Mouse (Mus musculus): ENCODE measurements at regions not wholly inside any gene's neighbourhood (a gene's known extent, or its start where the extent isn't known, plus 50 kb on each side); places are given as distances from the start of the nearest gene placed in this dataset.

DNA sequence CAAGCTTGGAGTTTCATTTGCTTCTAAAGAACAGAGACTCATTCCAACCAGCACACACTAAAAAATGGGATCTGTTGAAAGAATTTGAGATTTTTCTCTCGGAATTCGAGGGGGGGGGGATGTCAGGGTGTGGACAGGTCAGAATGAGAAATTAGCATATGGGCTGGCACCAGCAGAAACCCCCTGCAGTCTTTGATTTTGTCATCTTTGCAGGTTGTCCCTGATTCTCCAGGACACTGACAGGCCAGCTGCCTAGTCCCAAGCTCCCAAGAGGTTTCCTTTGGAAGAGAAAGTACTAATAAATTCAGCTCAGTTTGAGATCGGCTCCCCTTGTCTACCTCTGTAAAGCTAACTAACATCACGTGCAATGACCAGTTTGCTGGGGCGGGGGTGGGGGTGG is 224.9 kb downstream of the Cog6 start:
- Histone ChIP-seq H3K27ac (replicated peaks) (no peak overlapping the region), H3K4me1 (no peaks in the 10 kb centered on the region), H3K27me3 (replicated peaks; ENCODE audit: low read depth, poor library complexity, severe bottlenecking) (no peaks in the 10 kb centered on the region), H3K4me3 (no peak overlapping the region), H3K9me3 (no peaks in the 10 kb centered on the region), H3K36me3 (replicated peaks) (no peaks in the 10 kb centered on the region)
- no peak for DNase-seq (ENCODE audit: low spot score)
- 52% methylated on average over 5 of the region's 5 CpGs for WGBS

DNA sequence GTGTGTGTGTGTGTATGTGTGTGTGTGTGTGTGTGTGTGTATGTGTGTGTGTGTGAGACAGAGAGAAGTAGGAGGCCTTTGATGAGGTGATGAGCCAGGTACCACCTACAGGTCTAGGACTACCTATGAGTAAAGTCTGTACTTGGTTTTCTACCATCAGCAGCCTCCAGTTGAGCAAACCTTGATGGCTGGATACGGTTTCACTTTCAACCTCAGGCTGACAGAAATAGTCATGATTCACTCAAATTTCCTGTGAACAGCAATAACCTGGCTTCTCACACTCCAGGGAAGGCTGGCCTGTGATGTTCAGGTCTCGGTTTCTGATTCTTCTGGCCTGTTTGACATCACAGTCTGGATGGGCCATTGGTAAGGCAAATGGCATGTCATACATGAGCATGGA is 226.1 kb downstream of the Cog6 start:
- no peaks in the 10 kb centered on the region for H3K4me1 ChIP-seq
- H3K4me3 ChIP-seq: no peak overlapping the region
- H3K36me3 ChIP-seq (replicated peaks): no peaks in the 10 kb centered on the region
- WGBS: 91% methylated on average over 2 of the region's 2 CpGs
- no peaks in the 10 kb centered on the region for H3K9me3 ChIP-seq
- H3K27ac ChIP-seq (replicated peaks): no peak overlapping the region
- no peak for DNase-seq (ENCODE audit: low spot score)
- no peaks in the 10 kb centered on the region for H3K27me3 ChIP-seq (replicated peaks; ENCODE audit: low read depth, poor library complexity, severe bottlenecking)

DNA sequence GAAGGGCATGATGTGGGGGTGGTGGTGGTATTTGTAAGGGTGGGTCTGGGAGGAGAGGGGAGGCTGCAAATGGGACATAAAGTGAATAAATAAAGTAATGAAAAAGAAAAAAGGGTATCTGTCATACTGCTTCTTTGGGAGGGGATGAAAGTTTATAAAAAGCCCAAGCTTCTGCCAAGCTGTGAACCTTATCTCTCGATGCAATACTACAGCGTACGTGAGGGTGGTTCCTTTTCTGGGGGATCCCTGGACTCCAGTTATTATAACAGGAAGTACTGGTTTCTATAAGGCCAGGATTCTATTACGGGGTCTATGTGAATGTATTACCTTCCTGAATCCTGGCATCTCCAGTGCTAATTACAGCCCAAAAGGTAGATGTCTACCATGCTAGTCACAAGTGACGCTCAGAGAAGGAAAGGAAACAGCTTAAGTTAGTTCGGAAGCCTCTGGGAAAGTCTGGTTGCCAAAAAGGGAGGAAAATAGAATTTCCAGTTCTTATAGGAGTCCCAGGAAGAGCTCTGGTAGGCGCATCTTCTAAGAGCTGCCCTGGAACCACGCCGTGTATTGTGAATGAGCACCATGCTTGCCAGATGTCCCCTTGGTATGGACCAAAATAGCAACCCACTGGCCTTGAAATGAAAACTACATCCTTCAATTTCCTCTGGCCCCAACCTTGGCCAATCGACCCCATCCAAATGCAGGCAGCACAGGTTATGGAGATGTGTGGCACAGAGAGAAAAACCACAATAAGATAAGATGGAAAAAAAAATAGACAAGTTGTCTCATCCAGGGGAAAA is 228.9 kb downstream of the Cog6 start:
- Histone ChIP-seq H3K9me3 (no peaks in the 10 kb centered on the region), H3K4me3 (no peak overlapping the region), H3K36me3 (replicated peaks) (no peaks in the 10 kb centered on the region), H3K27ac (replicated peaks) (no peak overlapping the region), H3K27me3 (replicated peaks; ENCODE audit: low read depth, poor library complexity, severe bottlenecking) (no peaks in the 10 kb centered on the region), H3K4me1 (no peaks in the 10 kb centered on the region)
- WGBS: 92% methylated on average over 10 of the region's 10 CpGs
- no peak for DNase-seq (ENCODE audit: low spot score)

DNA sequence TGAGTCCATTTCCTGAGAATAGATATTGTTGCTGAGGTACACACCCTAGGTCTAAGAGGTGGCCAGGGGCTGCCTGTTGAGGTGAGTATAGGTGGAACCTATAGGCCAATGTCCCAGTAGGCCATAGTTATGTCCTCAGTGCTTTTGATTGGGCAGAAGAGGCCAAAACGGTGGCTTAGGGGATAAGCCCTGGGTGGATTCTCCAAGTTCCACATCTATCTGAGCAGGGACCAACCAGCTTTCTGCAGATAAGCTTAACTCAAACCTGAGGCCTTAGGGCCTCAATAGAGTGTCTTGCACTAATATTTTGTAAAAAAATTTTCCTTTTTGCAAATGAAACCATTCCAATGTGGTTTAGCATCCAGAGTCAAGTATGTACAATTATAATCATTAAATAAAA is 231.4 kb downstream of the Cog6 start:
- H3K27me3 ChIP-seq (replicated peaks; ENCODE audit: low read depth, poor library complexity, severe bottlenecking): no peaks in the 10 kb centered on the region
- no peaks in the 10 kb centered on the region for H3K9me3 ChIP-seq
- H3K4me1 ChIP-seq: no peaks in the 10 kb centered on the region
- H3K4me3 ChIP-seq: no peak overlapping the region
- no peak overlapping the region for H3K27ac ChIP-seq (replicated peaks)
- no peak for DNase-seq (ENCODE audit: low spot score)
- H3K36me3 ChIP-seq (replicated peaks): no peaks in the 10 kb centered on the region
- 77% methylated on average over 1 of the region's 1 CpGs for WGBS

DNA sequence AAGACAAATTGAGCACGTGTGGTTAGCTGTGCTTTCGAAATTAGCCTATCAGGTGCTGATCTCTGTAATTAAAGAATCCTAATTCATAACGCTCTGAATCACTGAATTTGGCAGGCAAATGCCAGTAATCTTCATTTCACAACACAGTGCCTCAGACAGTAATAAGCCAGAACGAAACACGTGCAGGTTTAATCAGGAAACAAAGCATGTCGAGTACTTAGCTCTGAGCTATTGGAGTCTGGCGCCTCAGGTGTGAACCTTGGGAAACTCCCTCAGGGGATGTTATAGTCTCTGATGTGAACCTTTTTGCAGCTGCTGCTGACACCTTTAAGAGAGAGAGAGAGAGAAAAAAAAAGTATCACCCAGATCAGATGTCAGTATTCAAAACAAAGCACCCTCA is 232.6 kb downstream of the Cog6 start:
- no peaks in the 10 kb centered on the region for H3K4me1 ChIP-seq
- H3K36me3 ChIP-seq (replicated peaks): no peaks in the 10 kb centered on the region
- no peak for DNase-seq (ENCODE audit: low spot score)
- 79% methylated on average over 7 of the region's 7 CpGs for WGBS
- H3K27ac ChIP-seq (replicated peaks): no peak overlapping the region
- no peaks in the 10 kb centered on the region for H3K27me3 ChIP-seq (replicated peaks; ENCODE audit: low read depth, poor library complexity, severe bottlenecking)
- H3K9me3 ChIP-seq: no peaks in the 10 kb centered on the region
- H3K4me3 ChIP-seq: no peak overlapping the region

DNA sequence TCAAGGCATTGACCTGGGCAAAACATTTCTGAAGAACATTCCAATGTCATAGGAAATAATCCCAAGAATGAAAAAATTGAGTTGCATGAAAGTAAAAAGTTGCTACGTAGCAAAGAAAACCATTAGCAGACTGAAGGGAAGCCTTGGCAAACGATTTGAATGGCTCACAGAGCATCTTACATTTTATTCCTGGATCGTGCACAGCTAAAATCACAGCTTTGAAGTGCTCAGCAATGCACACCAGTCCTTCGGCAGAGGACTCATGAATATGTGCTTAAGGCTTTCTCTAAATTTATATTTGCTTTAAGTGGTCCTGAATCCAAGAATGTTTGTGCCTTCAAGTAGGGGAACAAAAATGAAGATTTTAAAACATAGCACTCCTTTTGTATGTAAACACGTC is 234.5 kb downstream of the Cog6 start:
- H3K4me1 ChIP-seq: no peaks in the 10 kb centered on the region
- H3K27me3 ChIP-seq (replicated peaks; ENCODE audit: low read depth, poor library complexity, severe bottlenecking): no peaks in the 10 kb centered on the region
- H3K36me3 ChIP-seq (replicated peaks): no peaks in the 10 kb centered on the region
- H3K4me3 ChIP-seq: no peak overlapping the region
- no peaks in the 10 kb centered on the region for H3K9me3 ChIP-seq
- H3K27ac ChIP-seq (replicated peaks): no peak overlapping the region
- WGBS: 87% methylated on average over 5 of the region's 5 CpGs
- DNase-seq (ENCODE audit: low spot score): no peak

DNA sequence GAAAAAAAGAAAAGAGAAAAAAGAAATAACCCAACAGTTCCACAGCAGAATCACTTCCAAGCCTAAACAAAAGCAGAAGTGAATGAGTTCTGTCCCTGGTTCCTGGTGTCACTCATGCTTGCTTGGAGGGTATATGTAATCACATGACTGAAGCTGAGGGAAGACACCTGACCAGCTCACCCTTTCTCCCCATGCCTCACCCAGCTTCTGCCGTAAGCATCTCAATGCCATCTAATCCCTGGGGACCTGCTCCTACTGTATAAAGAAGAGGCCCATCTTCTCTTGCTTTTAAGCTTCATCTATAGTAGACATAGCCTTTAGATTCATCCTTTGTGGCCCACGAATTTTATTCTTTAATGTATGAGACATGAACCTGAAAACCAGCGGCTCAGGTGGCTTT is 235.5 kb downstream of the Cog6 start:
- no peak for DNase-seq (ENCODE audit: low spot score)
- Histone ChIP-seq H3K27ac (replicated peaks) (no peak overlapping the region), H3K36me3 (replicated peaks) (no peaks in the 10 kb centered on the region), H3K9me3 (no peaks in the 10 kb centered on the region), H3K4me3 (no peak overlapping the region), H3K4me1 (no peaks in the 10 kb centered on the region), H3K27me3 (replicated peaks; ENCODE audit: low read depth, poor library complexity, severe bottlenecking) (no peaks in the 10 kb centered on the region)
- WGBS: 83% methylated on average over 3 of the region's 3 CpGs

DNA sequence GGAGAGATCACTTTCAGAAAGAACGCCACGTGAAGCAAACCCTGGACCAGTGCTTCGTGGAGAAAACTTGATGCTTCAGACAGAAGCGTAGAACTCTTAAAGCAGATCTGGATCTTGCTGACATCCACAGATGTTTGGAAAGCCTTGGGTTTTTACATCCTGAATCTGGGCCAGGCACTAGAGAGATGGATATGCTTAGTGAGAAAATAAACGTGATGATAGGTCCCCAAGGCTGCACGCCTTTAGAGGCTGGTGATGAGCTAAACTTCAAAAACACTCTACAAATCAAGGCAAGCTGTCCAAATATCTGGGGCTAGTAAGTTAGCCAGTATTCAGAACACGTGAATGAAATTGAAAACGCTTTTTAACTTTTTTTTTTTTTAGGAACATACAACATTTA is 236.7 kb downstream of the Cog6 start:
- H3K27ac ChIP-seq (replicated peaks): no peak overlapping the region
- WGBS: 76% methylated on average over 8 of the region's 8 CpGs
- H3K27me3 ChIP-seq (replicated peaks; ENCODE audit: low read depth, poor library complexity, severe bottlenecking): no peaks in the 10 kb centered on the region
- no peak overlapping the region for H3K4me3 ChIP-seq
- H3K9me3 ChIP-seq: no peaks in the 10 kb centered on the region
- no peaks in the 10 kb centered on the region for H3K36me3 ChIP-seq (replicated peaks)
- DNase-seq (ENCODE audit: low spot score): no peak
- no peaks in the 10 kb centered on the region for H3K4me1 ChIP-seq

DNA sequence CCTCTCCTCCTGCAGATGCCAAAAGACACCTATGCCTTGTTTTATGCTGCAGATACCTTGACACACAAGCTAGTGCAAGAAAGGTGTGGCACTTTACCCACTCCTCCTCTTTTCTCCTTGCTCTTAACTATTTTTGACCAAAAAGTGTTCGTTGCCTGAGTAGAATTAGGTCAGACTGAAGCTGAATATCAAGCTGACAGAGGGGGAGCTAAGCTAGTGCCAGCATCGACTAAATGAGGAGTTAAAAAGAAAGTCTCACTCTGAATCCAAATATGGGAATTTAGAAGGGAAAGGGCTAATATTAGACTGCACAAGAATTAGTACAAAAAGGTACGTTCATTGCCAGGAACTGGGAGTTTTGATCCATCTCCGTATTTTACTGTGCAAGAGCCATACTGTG is 241.2 kb downstream of the Cog6 start:
- H3K27ac ChIP-seq (replicated peaks): no peak overlapping the region
- DNase-seq (ENCODE audit: low spot score): no peak
- no peaks in the 10 kb centered on the region for H3K36me3 ChIP-seq (replicated peaks)
- 88% methylated on average over 4 of the region's 4 CpGs for WGBS
- no peaks in the 10 kb centered on the region for H3K27me3 ChIP-seq (replicated peaks; ENCODE audit: low read depth, poor library complexity, severe bottlenecking)
- H3K4me3 ChIP-seq: no peak overlapping the region
- H3K4me1 ChIP-seq: no peaks in the 10 kb centered on the region
- H3K9me3 ChIP-seq: no peaks in the 10 kb centered on the region

DNA sequence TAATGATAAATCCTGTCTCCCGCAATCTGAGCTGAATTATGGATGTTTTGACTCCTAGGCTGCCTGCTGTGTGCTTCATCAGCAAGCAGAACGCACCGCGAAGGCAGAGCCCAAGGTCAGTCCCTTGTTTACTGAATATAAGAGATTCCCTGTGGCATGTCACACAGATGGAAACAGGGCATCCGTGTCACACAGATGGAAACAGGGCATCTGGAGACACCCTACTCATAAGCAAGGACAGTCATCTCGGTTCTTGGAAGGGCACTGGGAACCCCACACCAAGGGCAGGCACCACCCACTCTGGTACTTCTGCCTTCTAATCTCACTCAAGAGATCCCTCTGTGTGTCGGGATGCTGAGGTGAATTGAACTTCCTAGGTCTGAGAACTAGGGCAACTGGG is 241.9 kb downstream of the Cog6 start:
- Histone ChIP-seq H3K36me3 (replicated peaks) (no peaks in the 10 kb centered on the region), H3K27ac (replicated peaks) (no peak overlapping the region), H3K9me3 (no peaks in the 10 kb centered on the region), H3K4me3 (no peak overlapping the region), H3K27me3 (replicated peaks; ENCODE audit: low read depth, poor library complexity, severe bottlenecking) (no peaks in the 10 kb centered on the region), H3K4me1 (no peaks in the 10 kb centered on the region)
- DNase-seq (ENCODE audit: low spot score): no peak
- 76% methylated on average over 7 of the region's 7 CpGs for WGBS

DNA sequence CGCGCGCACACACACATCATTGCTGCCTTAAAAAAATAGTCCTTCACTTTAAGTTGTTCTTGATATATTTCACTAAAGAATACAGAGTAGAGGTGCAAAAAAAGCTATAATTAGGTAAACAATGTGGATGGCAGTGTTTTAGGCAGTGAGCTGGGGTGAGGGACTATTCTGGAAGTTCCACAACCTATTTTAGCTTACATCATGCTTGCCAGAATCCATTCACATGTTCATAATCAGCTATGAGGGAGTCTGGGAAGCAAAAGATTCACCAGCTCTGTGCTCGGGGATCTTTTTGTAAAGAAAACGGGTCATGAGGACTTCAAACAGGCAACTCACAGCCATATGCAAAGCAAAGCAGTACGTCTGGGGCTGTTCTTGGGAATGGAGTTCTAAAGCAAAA is 242.3 kb downstream of the Cog6 start:
- Histone ChIP-seq H3K27me3 (replicated peaks; ENCODE audit: low read depth, poor library complexity, severe bottlenecking) (no peaks in the 10 kb centered on the region), H3K36me3 (replicated peaks) (no peaks in the 10 kb centered on the region), H3K9me3 (no peaks in the 10 kb centered on the region), H3K27ac (replicated peaks) (no peak overlapping the region), H3K4me3 (no peak overlapping the region), H3K4me1 (no peaks in the 10 kb centered on the region)
- WGBS: 89% methylated on average over 6 of the region's 6 CpGs
- DNase-seq (ENCODE audit: low spot score): no peak

DNA sequence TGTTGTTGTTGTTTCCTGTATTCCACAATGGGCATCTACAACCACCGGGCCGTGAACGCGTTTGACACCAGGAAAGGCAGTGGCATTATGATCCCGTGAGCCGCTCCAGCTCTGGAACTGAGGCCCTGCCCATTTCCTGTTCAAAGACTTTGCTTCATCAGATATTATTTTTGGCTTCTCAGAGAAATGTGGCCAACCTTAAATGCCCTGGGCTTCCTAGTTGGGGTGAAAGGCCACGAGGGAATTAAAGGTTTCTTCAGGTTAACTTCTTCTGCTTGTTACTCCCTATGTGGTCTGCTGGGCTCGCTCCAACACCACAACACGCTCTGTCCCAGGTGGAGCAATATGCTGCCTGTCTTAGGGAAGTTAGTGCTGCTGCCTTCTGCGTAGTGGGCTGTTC is 249.8 kb downstream of the Cog6 start:
- Histone ChIP-seq H3K4me1 (peaks cover 9% of the 10 kb centered on the region), H3K4me3 (no peak overlapping the region), H3K27ac (replicated peaks) (no peak overlapping the region; the same call in 1 of the 2 replicates), H3K27me3 (replicated peaks; ENCODE audit: low read depth, poor library complexity, severe bottlenecking) (no peaks in the 10 kb centered on the region), H3K36me3 (replicated peaks) (no peaks in the 10 kb centered on the region), H3K9me3 (no peaks in the 10 kb centered on the region)
- no peak for DNase-seq (ENCODE audit: low spot score)
- WGBS: 70% methylated on average over 10 of the region's 10 CpGs

DNA sequence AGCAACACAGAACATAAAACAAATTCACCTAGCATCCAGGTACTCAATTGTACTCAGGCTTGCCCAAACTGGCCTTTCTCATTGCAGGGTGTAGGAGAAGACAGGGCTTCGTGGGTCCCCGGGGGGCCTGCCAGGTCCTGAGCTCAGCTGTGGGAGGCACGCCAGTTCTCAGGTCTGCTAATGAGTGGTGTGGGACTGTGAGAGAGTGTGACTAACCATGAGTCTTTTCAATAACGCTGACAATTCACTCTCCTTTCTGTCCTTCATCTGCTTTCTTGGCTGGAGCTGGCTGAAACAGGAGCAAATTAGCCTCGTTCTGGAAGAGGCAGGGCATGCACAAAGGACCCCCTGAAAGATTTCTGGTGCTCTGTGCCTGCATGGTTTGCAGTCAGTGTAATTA is 250.2 kb downstream of the Cog6 start:
- 72% methylated on average over 5 of the region's 5 CpGs for WGBS
- no peak overlapping the region; the same call in 1 of the 2 replicates for H3K27ac ChIP-seq (replicated peaks)
- no peak overlapping the region for H3K4me3 ChIP-seq
- no peaks in the 10 kb centered on the region for H3K9me3 ChIP-seq
- H3K27me3 ChIP-seq (replicated peaks; ENCODE audit: low read depth, poor library complexity, severe bottlenecking): no peaks in the 10 kb centered on the region
- no peak for DNase-seq (ENCODE audit: low spot score)
- peaks cover 9% of the 10 kb centered on the region for H3K4me1 ChIP-seq
- H3K36me3 ChIP-seq (replicated peaks): no peaks in the 10 kb centered on the region
